Mouse (Mus musculus): ENCODE data around the gene Dlg2. TPM values are rescaled to one million over a fixed set of nuclear protein-coding genes. Genes with fewer than 3 reads are reported as not detected.

The Dlg2 gene
- polyA plus RNA-seq, 1 experiment = not detected

DNA sequence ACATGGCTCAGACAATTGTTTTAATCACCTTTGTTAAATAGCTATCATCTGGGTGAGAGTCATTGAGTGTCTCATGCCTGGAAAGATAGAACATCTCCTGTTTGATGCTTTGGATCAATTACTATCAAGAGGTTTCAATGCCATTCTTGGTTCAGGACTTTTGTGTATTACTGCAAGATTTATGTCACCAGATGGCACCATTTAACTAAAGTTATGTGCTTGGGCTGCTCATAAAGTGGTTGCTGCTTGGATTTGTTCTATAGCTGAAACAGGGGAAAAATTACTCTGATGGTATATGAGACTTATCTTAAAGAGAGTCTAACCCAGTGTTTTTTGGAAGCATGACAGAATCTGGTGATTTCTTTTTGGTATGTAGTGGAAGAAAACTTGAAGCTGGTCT is 35.8 kb downstream of the Dlg2 start:
- Histone ChIP-seq H3K4me3 (ENCODE audit: insufficient read depth, low read length) (no peak overlapping the region), H3K27ac (ENCODE audit: insufficient read depth, low read depth, low read length) (no peak overlapping the region), H3K4me1 (ENCODE audit: control insufficient read depth, insufficient read depth, low read length) (no peaks in the 10 kb centered on the region)
- TF ChIP-seq POLR2A (IDR thresholded peaks at IDR 0.05; ENCODE audit: borderline replicate concordance, low read depth, low read length) = no peak
- TF ChIP-seq CTCF (IDR thresholded peaks at IDR 0.05; ENCODE audit: low read depth, low read length) = no peak

DNA sequence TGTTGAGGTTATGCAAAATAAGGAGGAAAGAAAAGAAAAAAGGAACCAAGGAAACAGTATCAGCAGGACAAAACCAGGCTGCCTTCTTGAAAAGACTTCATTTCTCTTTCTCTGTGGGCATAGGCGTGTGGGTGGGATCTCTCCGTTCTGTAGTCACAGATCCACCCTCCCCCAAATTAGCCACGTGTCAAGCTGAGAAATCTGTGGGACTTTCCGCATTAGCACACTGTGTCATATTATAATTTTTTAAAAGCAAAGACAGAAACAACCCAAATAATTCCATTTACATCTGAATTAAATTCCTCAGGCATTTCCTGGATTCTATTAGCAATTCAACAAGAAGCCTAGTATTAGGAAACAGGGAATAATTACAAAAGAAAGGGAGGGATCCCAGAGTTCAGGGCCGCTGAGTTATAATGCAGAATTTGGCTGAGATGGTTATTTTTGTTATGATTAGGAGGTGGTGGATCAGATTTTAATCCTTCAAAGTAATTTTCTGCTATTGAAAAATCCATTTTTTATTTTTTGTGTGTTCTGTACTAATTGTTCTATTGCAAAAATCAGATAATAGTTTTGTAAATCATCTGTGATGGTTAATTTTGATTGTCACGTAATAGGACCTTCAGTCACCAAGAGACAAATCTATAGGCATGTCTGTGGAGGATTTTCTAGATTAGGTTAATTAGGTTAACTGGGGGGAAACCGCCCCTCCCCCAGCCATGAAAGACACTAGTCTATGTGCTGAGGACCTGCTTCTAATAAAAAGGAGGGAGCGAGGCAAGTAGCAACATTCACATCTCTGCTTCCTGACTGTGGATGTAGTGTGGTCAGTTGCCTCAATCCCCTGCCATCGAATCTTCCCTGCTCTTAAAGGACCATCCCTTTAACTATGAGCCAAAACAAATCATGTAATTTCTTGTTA is 63.3 kb downstream of the Dlg2 start:
- TF ChIP-seq CTCF (IDR thresholded peaks at IDR 0.05; ENCODE audit: low read depth, low read length) = no peak
- TF ChIP-seq POLR2A (IDR thresholded peaks at IDR 0.05; ENCODE audit: borderline replicate concordance, low read depth, low read length) = no peak
- Histone ChIP-seq H3K27ac (ENCODE audit: insufficient read depth, low read depth, low read length) (no peak overlapping the region), H3K4me1 (ENCODE audit: control insufficient read depth, insufficient read depth, low read length) (no peaks in the 10 kb centered on the region), H3K4me3 (ENCODE audit: insufficient read depth, low read length) (no peak overlapping the region)

DNA sequence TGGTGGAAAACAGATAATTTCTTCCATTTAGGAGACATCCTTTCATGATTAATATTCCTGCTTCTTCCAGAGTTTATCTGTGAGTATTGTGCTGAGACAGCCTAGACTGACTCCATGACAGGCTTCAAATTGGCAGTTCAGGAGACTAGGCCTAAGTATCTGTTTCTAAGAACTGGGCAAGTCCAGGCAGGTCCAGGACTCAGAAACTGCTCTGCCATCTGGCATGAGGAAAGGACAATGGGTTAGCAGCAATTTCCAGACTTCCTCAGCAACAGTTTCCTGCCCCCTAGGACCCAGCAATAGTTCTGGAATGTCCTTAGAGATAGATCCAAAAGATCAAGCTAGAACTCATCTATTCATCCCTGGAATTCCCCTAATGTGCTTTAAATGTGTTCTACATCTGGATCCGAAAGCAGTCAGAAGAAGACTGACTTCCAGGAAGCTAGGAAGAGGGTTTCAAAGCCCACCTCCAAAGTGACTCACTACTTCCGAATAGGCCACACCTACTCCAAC is 64.4 kb downstream of the Dlg2 start:
- Histone ChIP-seq H3K27ac (ENCODE audit: insufficient read depth, low read depth, low read length) (no peak overlapping the region), H3K4me1 (ENCODE audit: control insufficient read depth, insufficient read depth, low read length) (no peaks in the 10 kb centered on the region), H3K4me3 (ENCODE audit: insufficient read depth, low read length) (no peak overlapping the region)
- TF ChIP-seq POLR2A (IDR thresholded peaks at IDR 0.05; ENCODE audit: borderline replicate concordance, low read depth, low read length) (no peak), CTCF (IDR thresholded peaks at IDR 0.05; ENCODE audit: low read depth, low read length) (no peak)

GRCm38 (mm10) chr7:90553399-90553798 is 76.9 kb downstream of the Dlg2 start:
- no peak overlapping the region for H3K27ac ChIP-seq (ENCODE audit: insufficient read depth, low read depth, low read length)
- H3K4me3 ChIP-seq (ENCODE audit: insufficient read depth, low read length) = no peak overlapping the region
- H3K4me1 ChIP-seq (ENCODE audit: control insufficient read depth, insufficient read depth, low read length) = no peaks in the 10 kb centered on the region
- TF ChIP-seq CTCF (IDR thresholded peaks at IDR 0.05; ENCODE audit: low read depth, low read length) = no peak
- TF ChIP-seq POLR2A (IDR thresholded peaks at IDR 0.05; ENCODE audit: borderline replicate concordance, low read depth, low read length) = no peak

- H3K27ac ChIP-seq (ENCODE audit: insufficient read depth, low read depth, low read length) = no peak overlapping the region
- TF ChIP-seq POLR2A (IDR thresholded peaks at IDR 0.05; ENCODE audit: borderline replicate concordance, low read depth, low read length) = no peak
- no peak for TF ChIP-seq CTCF (IDR thresholded peaks at IDR 0.05; ENCODE audit: low read depth, low read length)
- no peak overlapping the region for H3K4me3 ChIP-seq (ENCODE audit: insufficient read depth, low read length)
- H3K4me1 ChIP-seq (ENCODE audit: control insufficient read depth, insufficient read depth, low read length) = no peaks in the 10 kb centered on the region
Measured at GRCm38 (mm10) chr7:90554421-90554820, 77.9 kb downstream of the Dlg2 start.

GRCm38 (mm10) chr7:90569130-90569529 is 92.7 kb downstream of the Dlg2 start:
- Histone ChIP-seq H3K4me3 (ENCODE audit: insufficient read depth, low read length) (no peak overlapping the region), H3K27ac (ENCODE audit: insufficient read depth, low read depth, low read length) (no peak overlapping the region), H3K4me1 (ENCODE audit: control insufficient read depth, insufficient read depth, low read length) (no peaks in the 10 kb centered on the region)
- TF ChIP-seq CTCF (IDR thresholded peaks at IDR 0.05; ENCODE audit: low read depth, low read length) = no peak
- TF ChIP-seq POLR2A (IDR thresholded peaks at IDR 0.05; ENCODE audit: borderline replicate concordance, low read depth, low read length) = no peak

- TF ChIP-seq CTCF (IDR thresholded peaks at IDR 0.05; ENCODE audit: low read depth, low read length) (no peak), POLR2A (IDR thresholded peaks at IDR 0.05; ENCODE audit: borderline replicate concordance, low read depth, low read length) (no peak)
- Histone ChIP-seq H3K4me1 (ENCODE audit: control insufficient read depth, insufficient read depth, low read length) (no peaks in the 10 kb centered on the region), H3K27ac (ENCODE audit: insufficient read depth, low read depth, low read length) (no peak overlapping the region), H3K4me3 (ENCODE audit: insufficient read depth, low read length) (no peak overlapping the region)
Measured at GRCm38 (mm10) chr7:90587795-90588194, 111.3 kb downstream of the Dlg2 start.

DNA sequence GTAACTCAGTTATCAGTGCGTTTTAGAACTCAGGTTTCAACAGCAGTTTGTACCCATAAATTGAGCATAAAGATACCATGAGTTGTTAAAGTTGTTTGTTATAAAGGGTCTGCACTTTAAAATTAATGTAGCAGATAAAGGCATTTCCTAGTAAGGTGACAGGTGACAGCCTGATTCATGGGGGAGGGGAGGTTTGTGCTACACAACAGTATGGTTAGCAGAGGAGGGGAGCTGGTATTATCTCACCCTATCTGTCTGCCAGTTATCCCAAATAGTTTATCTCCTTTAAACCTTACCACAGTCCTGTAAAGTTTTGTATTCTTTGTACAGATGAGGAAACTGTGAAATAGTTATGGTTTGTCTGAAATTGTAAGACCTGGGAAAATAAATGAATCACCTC is 111.8 kb downstream of the Dlg2 start:
- Histone ChIP-seq H3K4me1 (ENCODE audit: control insufficient read depth, insufficient read depth, low read length) (no peaks in the 10 kb centered on the region), H3K4me3 (ENCODE audit: insufficient read depth, low read length) (no peak overlapping the region), H3K27ac (ENCODE audit: insufficient read depth, low read depth, low read length) (no peak overlapping the region)
- TF ChIP-seq POLR2A (IDR thresholded peaks at IDR 0.05; ENCODE audit: borderline replicate concordance, low read depth, low read length) = no peak
- TF ChIP-seq CTCF (IDR thresholded peaks at IDR 0.05; ENCODE audit: low read depth, low read length) = no peak

DNA sequence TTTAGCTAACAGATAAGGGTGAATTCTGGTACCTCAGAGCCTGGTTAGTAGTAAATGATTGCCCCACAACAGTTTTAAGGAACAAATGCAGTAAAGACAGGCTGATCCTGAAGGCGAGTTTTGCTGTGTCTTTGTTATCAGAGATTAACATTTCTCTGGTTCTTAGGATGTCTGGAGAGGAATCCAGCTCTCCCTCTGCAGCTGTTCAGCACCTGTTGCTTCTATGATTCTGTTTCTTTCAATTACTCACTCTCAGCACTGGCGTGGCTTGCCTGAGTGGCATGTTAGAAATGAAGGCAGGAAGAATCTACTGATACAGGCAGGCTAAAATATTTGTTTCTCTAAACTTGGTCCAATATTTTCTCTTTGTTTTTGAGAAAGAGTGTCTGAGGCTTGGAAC is 133.3 kb downstream of the Dlg2 start:
- Histone ChIP-seq H3K4me1 (ENCODE audit: control insufficient read depth, insufficient read depth, low read length) (no peaks in the 10 kb centered on the region), H3K27ac (ENCODE audit: insufficient read depth, low read depth, low read length) (no peak overlapping the region), H3K4me3 (ENCODE audit: insufficient read depth, low read length) (no peak overlapping the region)
- no peak for TF ChIP-seq POLR2A (IDR thresholded peaks at IDR 0.05; ENCODE audit: borderline replicate concordance, low read depth, low read length)
- no peak for TF ChIP-seq CTCF (IDR thresholded peaks at IDR 0.05; ENCODE audit: low read depth, low read length)

DNA sequence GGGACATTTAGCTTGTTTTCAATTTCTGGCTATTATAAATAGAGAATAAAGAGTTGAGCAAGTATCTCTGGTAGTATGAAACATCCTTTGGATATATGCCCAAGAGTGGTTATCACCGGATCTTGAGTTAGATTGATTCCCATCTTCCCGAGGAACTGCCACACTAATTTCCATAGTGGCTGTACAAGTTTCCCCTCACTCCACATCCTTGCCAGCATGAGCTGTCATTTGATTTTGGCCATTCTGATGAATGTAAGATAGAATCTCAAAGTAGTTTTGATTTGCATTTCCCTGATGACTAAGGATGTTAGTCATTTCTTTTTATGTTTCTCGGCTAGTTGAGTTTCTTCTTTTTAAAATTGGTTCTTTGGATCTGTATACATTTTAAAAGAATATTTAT is 154.1 kb downstream of the Dlg2 start:
- H3K4me3 ChIP-seq (ENCODE audit: insufficient read depth, low read length) = no peak overlapping the region
- no peaks in the 10 kb centered on the region for H3K4me1 ChIP-seq (ENCODE audit: control insufficient read depth, insufficient read depth, low read length)
- no peak overlapping the region for H3K27ac ChIP-seq (ENCODE audit: insufficient read depth, low read depth, low read length)
- TF ChIP-seq POLR2A (IDR thresholded peaks at IDR 0.05; ENCODE audit: borderline replicate concordance, low read depth, low read length) (no peak), CTCF (IDR thresholded peaks at IDR 0.05; ENCODE audit: low read depth, low read length) (no peak)

Measured in bone marrow macrophage, adult 2 months (primary cell).